Mouse (Mus musculus): ENCODE measurements around the gene Slc25a23. TPM values are rescaled to one million over a fixed set of nuclear protein-coding genes. Genes with fewer than 3 reads are reported as not detected.
A peak's percentile ranks its signal among the peaks of the same experiment; 100 is the strongest.

Slc25a23 gene
- polyA plus RNA-seq, 1 experiment from 2014 or later = 16.5 TPM

GRCm38 (mm10) chr17:57099629-57100325, 40.1 kb upstream of the Slc25a23 start:
- WGBS = 9% methylated on average over 10 of the region's 10 CpGs
- no peaks in the 10 kb centered on the region for H3K36me3 ChIP-seq (ENCODE audit: control insufficient read depth, insufficient read depth, low read length)
- no peaks in the 10 kb centered on the region for H3K27me3 ChIP-seq (ENCODE audit: control insufficient read depth, insufficient read depth, low read length)
- H3K4me3 ChIP-seq (ENCODE audit: low read depth, low read length) = no peak overlapping the region
- H3K9me3 ChIP-seq (ENCODE audit: control insufficient read depth, low read length) = no peaks in the 10 kb centered on the region
- ATAC-seq (ENCODE audit: low FRiP score) = no peak
- DNase-seq (ENCODE audit: low spot score, missing footprints) = peak; percentile 84
- H3K9ac ChIP-seq (ENCODE audit: low read length) = no peak overlapping the region
- no peak overlapping the region for H3K4me2 ChIP-seq
- H3K4me1 ChIP-seq (ENCODE audit: control insufficient read depth, insufficient read depth, low read length) = peaks cover 4% of the 10 kb centered on the region; the same call in 1 of the 2 replicates
- H3K27ac ChIP-seq (ENCODE audit: low read depth, low read length) = no peak overlapping the region

GRCm38 (mm10) chr17:57098321-57098720, 38.7 kb upstream of the Slc25a23 start:
- WGBS = 83% methylated on average over 5 of the region's 5 CpGs
- Histone ChIP-seq H3K4me1 (ENCODE audit: control insufficient read depth, insufficient read depth, low read length) (no peaks in the 10 kb centered on the region), H3K4me3 (ENCODE audit: low read depth, low read length) (no peak overlapping the region), H3K9ac (ENCODE audit: low read length) (no peak overlapping the region), H3K27ac (ENCODE audit: low read depth, low read length) (no peak overlapping the region), H3K36me3 (ENCODE audit: control insufficient read depth, insufficient read depth, low read length) (no peaks in the 10 kb centered on the region), H3K4me2 (no peak overlapping the region), H3K27me3 (ENCODE audit: control insufficient read depth, insufficient read depth, low read length) (no peaks in the 10 kb centered on the region), H3K9me3 (ENCODE audit: control insufficient read depth, low read length) (no peaks in the 10 kb centered on the region)
- peak; percentile 62 for DNase-seq (ENCODE audit: low spot score, missing footprints)
- ATAC-seq (ENCODE audit: low FRiP score) = no peak

DNA sequence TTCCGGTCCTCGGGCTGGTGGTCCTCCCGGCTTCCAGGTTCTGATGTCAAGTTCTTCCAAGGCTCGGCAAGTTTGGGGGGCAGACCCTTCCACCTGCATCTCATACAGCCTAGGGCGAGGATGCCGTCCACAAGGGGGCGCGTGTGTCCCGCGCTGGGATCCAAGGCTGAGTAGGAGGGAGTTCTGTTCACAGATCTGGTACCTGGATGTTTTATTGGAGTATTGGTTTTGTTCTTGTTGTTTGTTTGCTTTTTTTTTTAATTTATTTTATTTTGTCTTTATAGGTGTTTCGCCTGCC, 36.9 kb upstream of the Slc25a23 start:
- no peaks in the 10 kb centered on the region for H3K9me3 ChIP-seq (ENCODE audit: control insufficient read depth, low read length)
- no peaks in the 10 kb centered on the region for H3K27me3 ChIP-seq (ENCODE audit: control insufficient read depth, insufficient read depth, low read length)
- peak overlapping the region; percentile 29 for H3K4me2 ChIP-seq
- no peak overlapping the region for H3K4me3 ChIP-seq (ENCODE audit: low read depth, low read length)
- no peaks in the 10 kb centered on the region for H3K4me1 ChIP-seq (ENCODE audit: control insufficient read depth, insufficient read depth, low read length)
- H3K27ac ChIP-seq (ENCODE audit: low read depth, low read length) = no peak overlapping the region
- peak; percentile 97 for DNase-seq (ENCODE audit: low spot score, missing footprints)
- H3K36me3 ChIP-seq (ENCODE audit: control insufficient read depth, insufficient read depth, low read length) = no peaks in the 10 kb centered on the region
- H3K9ac ChIP-seq (ENCODE audit: low read length) = no peak overlapping the region
- ATAC-seq (ENCODE audit: low FRiP score) = peak; percentile 85
- 1% methylated on average over 11 of the region's 11 CpGs for WGBS

GRCm38 (mm10) chr17:57095855-57096622, 36.4 kb upstream of the Slc25a23 start:
- ATAC-seq (ENCODE audit: low FRiP score) (peak; percentile 81), DNase-seq (ENCODE audit: low spot score, missing footprints) (peak; percentile 94)
- no peak overlapping the region for H3K4me3 ChIP-seq (ENCODE audit: low read depth, low read length)
- H3K27me3 ChIP-seq (ENCODE audit: control insufficient read depth, insufficient read depth, low read length) = no peaks in the 10 kb centered on the region
- H3K4me2 ChIP-seq = peak overlapping the region; percentile 29
- H3K4me1 ChIP-seq (ENCODE audit: control insufficient read depth, insufficient read depth, low read length) = no peaks in the 10 kb centered on the region
- H3K9ac ChIP-seq (ENCODE audit: low read length) = no peak overlapping the region
- 3% methylated on average over 18 of the region's 19 CpGs for WGBS
- no peaks in the 10 kb centered on the region for H3K9me3 ChIP-seq (ENCODE audit: control insufficient read depth, low read length)
- H3K27ac ChIP-seq (ENCODE audit: low read depth, low read length) = no peak overlapping the region
- no peaks in the 10 kb centered on the region for H3K36me3 ChIP-seq (ENCODE audit: control insufficient read depth, insufficient read depth, low read length)

DNA sequence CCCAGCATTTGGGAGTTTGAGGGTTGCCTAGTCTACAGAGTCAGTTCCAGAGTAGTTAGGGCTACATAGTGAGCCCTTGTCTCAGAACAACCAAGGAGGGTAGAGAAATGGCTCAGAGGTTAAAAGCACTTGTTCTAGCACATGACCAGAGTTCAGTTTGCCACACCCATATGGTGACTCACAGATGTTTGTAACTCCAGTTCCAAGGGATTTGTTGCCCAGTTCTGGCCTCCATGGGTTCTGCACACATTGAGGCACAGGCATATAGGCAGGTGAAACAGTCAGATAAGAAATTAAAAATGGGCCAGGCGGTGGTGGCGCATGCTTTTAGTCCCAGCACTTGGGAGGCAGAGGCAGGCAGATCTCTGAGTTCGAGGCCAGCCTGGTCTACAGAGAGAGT, 34.6 kb upstream of the Slc25a23 start:
- no peak overlapping the region for H3K4me2 ChIP-seq
- H3K36me3 ChIP-seq (ENCODE audit: control insufficient read depth, insufficient read depth, low read length) = no peaks in the 10 kb centered on the region

DNA sequence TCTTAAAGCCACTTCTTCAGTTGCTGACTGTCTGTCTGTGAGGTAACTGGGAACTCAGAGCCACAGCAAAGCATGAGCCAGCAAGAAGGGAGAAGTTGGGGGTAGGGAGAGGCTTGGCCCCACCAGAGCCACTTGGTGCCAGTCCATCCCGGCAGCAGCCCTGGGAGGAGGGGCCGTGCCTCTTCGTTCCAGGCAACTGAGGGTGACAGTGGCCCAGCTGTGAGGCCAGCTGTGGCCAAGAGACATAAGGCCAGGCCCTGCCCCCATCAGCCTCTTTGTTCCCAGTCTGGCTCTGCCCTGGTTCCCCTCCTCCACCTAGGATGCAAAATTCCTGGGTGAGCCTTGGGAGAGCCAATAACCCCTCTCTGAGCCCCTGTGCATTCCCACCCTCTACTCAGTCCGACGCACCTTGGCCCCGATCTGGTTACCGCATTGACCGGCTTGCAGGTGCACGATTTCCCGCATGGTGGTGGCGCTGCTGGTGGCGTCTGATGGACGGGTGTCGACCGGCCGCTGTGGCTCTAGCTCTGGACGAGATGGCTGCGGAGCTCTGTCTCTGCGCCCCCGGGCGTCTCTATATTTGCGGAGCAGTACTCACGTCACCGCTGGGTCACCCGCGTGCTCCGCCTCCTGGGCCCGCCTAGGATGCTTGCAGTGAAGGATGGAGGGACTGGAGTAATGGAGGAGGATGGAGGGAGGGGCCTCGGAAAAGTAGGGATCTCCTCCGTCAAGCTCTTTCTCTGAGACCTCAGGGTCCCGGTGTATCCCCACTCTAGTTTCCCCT, 27.6 kb upstream of the Slc25a23 start, which contains the start of gene Tubb4a:
Gene Tubb4a (minus strand): TSS at position 734 of the 784 bp plus-strand sequence.
- no peaks in the 10 kb centered on the region for H3K9me3 ChIP-seq (ENCODE audit: control insufficient read depth, low read length)
- H3K9ac ChIP-seq (ENCODE audit: low read length) = peak within 1 kb of the TSS; percentile 75
- H3K27me3 ChIP-seq (ENCODE audit: control insufficient read depth, insufficient read depth, low read length) = no peaks in the 10 kb centered on the region
- peak within 1 kb of the TSS; percentile 68 for H3K27ac ChIP-seq (ENCODE audit: low read depth, low read length)
- H3K4me3 ChIP-seq (ENCODE audit: low read depth, low read length) = peak within 1 kb of the TSS; percentile 49
- under 1% methylated on average over 31 of the region's 31 CpGs for WGBS
- peaks cover 6% of the 10 kb centered on the region; the same call in 1 of the 2 replicates for H3K4me1 ChIP-seq (ENCODE audit: control insufficient read depth, insufficient read depth, low read length)
- ATAC-seq (ENCODE audit: low FRiP score) (peak; percentile 92), DNase-seq (ENCODE audit: low spot score, missing footprints) (peak; percentile 95)
- peak within 1 kb of the TSS; percentile 63 for H3K4me2 ChIP-seq
- no peaks in the 10 kb centered on the region for H3K36me3 ChIP-seq (ENCODE audit: control insufficient read depth, insufficient read depth, low read length)

More for the DNA sequence above, 34.6 kb upstream of the Slc25a23 start:
- H3K27ac ChIP-seq (ENCODE audit: low read depth, low read length) = no peak overlapping the region
- 96% methylated on average over 3 of the region's 3 CpGs for WGBS
- no peak overlapping the region for H3K9ac ChIP-seq (ENCODE audit: low read length)
- H3K27me3 ChIP-seq (ENCODE audit: control insufficient read depth, insufficient read depth, low read length) = no peaks in the 10 kb centered on the region
- DNase-seq (ENCODE audit: low spot score, missing footprints) (peak; percentile 31), ATAC-seq (ENCODE audit: low FRiP score) (no peak)
- H3K4me1 ChIP-seq (ENCODE audit: control insufficient read depth, insufficient read depth, low read length) = no peaks in the 10 kb centered on the region
- no peak overlapping the region for H3K4me3 ChIP-seq (ENCODE audit: low read depth, low read length)
- H3K9me3 ChIP-seq (ENCODE audit: control insufficient read depth, low read length) = no peaks in the 10 kb centered on the region

GRCm38 (mm10) chr17:57085970-57086757, 26.5 kb upstream of the Slc25a23 start:
- Histone ChIP-seq H3K4me2 (peak overlapping the region; percentile 63), H3K9me3 (ENCODE audit: control insufficient read depth, low read length) (no peaks in the 10 kb centered on the region), H3K36me3 (ENCODE audit: control insufficient read depth, insufficient read depth, low read length) (peaks cover under 1% of the 10 kb centered on the region; the same call in 1 of the 2 replicates), H3K9ac (ENCODE audit: low read length) (no peak overlapping the region), H3K27ac (ENCODE audit: low read depth, low read length) (no peak overlapping the region), H3K27me3 (ENCODE audit: control insufficient read depth, insufficient read depth, low read length) (no peaks in the 10 kb centered on the region), H3K4me1 (ENCODE audit: control insufficient read depth, insufficient read depth, low read length) (peaks cover 6% of the 10 kb centered on the region; the same call in 1 of the 2 replicates), H3K4me3 (ENCODE audit: low read depth, low read length) (peak overlapping the region; percentile 49)
- DNase-seq (ENCODE audit: low spot score, missing footprints) (no peak), ATAC-seq (ENCODE audit: low FRiP score) (no peak)
- 91% methylated on average over 11 of the region's 11 CpGs for WGBS

DNA sequence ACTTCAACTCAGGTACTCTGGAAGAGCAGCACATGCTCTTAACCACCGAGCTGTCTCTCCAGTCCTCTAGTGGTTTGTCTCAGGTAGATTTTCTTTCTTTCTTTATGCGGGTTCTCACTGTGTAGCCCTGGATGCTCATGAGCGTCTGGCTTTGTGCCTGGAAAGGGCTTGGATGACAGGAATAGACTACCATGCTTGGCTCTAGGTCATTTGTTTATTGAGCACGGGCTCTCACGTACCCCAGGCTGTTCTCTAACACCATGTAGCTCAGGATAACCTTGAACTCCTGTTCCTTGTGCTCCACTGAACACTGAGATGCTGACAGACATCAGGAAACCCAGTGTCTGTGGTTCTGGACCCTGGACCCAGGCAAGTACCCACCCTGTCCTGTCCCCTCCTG, 22.8 kb upstream of the Slc25a23 start:
- Histone ChIP-seq H3K9me3 (ENCODE audit: control insufficient read depth, low read length) (no peaks in the 10 kb centered on the region), H3K4me2 (no peak overlapping the region), H3K27ac (ENCODE audit: low read depth, low read length) (no peak overlapping the region), H3K27me3 (ENCODE audit: control insufficient read depth, insufficient read depth, low read length) (no peaks in the 10 kb centered on the region), H3K4me3 (ENCODE audit: low read depth, low read length) (no peak overlapping the region), H3K4me1 (ENCODE audit: control insufficient read depth, insufficient read depth, low read length) (peaks cover 6% of the 10 kb centered on the region; the same call in 1 of the 2 replicates), H3K36me3 (ENCODE audit: control insufficient read depth, insufficient read depth, low read length) (peaks cover 7% of the 10 kb centered on the region; the same call in 1 of the 2 replicates), H3K9ac (ENCODE audit: low read length) (no peak overlapping the region)
- ATAC-seq (ENCODE audit: low FRiP score) (no peak), DNase-seq (ENCODE audit: low spot score, missing footprints) (no peak)
- WGBS = 82% methylated on average over 5 of the region's 5 CpGs

Data from midbrain, embryonic 11.5 days (tissue).